Mouse (Mus musculus) neural tube, postnatal 0 days (tissue): ENCODE data around the gene Tnfaip1. TPM values are rescaled to one million over a fixed set of nuclear protein-coding genes. Genes with fewer than 3 reads are reported as not detected.

Experiments used
- polyA plus RNA-seq: library from polyadenylated mRNA; unstranded; fragments of >200 nt; fragmentation: Nextera tagmentation; extraction: Ambion mirVana; gene quantifications from 2 replicates; pipeline ENCODE4 v1.2.1, GENCODE M21; 2015

Gene Tnfaip1
- 49.3 and 51.3 TPM in 2 replicates for polyA plus RNA-seq

DNA sequence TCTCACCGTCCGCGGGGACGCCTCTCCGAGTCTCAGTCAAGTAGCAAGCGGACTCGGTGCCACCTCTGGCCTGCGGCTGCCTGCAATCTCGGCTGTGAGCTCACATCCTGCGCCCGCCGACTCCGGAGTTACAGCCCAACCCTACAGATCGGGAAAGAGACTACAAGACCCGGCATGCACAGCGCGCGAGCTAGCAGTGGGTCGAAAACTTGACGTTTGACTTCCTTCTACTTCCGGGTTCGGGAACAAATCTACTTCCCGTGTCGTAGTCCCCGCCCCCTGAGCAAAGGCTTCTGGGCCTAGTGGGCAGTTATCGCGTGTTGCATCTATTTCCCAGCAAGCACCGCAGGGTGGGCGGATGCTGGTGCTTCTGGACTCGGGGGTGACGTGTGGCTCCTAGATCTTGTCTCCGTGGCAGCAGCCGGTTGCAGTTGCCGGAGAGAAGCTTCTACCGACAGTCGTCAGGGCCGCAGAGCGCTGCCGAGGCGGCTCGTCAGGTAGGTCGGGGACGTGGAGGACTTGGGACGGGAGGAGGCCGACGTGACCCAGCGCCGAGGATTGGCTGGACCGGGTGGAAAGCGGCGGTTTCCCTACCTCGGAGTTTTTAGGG is at the start of gene Tnfaip1, which contains the start of gene Ift20:
Gene Tnfaip1, minus strand, starts transcription at position 253 of the 610 bp plus-strand sequence.
Gene Ift20, plus strand, starts transcription at position 282 of the 610 bp plus-strand sequence.

DNA sequence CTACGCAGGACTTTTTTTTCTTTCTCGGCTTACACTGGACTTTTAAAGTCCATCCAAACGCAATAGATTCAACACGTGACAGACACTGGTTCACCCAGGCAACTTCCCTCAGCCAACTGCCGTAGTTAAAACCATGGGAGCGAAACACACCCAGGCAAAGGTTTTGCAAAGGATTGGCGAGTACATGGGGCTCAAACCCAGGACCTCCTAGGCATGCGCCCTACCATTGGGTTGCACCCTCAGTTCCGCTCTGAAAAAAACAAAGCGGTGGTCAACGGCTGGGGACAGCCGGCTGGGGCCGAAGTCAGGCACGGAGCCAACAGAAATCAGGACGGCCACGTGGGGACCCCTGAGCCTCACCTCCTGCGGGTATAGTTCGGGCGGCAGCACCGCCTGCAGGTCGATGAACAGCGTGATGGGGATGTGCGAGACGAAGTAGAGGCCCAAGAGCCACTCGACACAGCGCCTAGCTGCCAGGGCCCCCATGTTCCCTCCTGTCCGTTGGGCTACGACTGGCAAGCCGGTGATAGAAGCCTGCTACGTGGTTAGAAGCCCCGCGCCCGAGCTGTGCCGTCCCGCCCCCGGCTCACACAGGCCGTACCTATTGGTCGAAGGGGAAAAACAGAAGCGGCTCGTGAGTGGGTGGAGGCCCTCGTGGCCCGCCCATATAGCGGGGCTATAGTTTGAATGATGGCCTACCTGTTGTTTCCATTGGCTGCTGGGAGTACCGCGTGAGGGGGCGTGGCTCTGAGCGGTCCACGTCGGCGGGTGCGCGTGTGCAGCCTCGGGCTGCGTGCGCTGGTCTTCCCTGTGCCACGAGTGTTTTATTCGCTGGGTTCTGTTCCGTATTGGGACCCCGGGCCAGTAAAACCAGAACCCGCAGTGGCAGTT is 14.3 kb upstream of the Tnfaip1 start, which contains the start of gene Tmem97:
Gene Tmem97, minus strand, starts transcription at position 610 of the 891 bp plus-strand sequence.

DNA sequence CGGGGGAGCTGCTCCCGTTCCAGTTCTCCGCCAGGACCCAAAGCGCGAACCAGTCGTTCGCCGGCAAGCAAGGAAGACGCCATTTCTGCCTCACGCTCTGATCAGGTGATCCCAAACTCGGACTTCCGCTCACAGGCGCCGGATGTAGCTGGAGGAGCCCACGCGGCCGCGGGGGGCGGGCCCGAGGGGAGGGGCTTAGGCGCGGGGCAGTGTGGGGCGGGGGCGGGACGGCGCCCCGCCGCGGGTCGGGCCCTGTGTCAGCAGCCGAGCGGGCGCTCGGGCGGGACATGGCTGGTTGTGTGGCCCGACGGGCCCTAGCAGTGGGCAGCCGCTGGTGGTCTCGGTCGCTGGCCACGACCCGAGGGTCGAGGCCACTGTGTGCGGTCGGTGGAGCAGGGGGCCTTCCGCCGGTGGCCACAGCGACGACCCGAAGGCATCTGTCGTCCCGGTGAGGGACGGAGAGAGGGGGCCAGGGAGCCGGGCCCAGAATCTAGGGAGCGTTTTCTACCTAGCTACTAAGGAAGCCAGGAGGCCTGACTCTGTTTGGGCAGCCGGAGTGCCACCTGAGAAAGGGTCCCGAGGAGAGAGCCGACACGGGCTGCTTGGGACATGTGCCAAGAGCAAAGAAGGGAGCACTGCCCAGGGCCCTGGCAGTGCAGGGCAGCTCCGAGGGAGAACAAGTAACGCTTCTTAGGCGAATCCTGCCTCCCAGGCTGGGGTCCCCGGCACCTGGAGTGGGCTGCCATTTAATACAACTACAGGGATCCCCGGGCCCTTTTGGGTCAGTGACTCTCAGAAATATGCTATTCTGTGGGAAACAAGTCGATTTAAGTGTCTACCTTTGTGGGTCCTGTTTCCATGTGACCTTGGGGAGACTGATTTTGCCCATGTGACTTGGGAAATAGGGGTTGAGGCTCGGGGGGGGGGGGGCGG is 23.8 kb downstream of the Tnfaip1 start, which contains the start of the genes Tmem199 and Poldip2:
Gene Tmem199, minus strand, starts transcription at position 148 of the 933 bp plus-strand sequence.
Gene Poldip2, plus strand, starts transcription at position 169 of the 933 bp plus-strand sequence.

DNA sequence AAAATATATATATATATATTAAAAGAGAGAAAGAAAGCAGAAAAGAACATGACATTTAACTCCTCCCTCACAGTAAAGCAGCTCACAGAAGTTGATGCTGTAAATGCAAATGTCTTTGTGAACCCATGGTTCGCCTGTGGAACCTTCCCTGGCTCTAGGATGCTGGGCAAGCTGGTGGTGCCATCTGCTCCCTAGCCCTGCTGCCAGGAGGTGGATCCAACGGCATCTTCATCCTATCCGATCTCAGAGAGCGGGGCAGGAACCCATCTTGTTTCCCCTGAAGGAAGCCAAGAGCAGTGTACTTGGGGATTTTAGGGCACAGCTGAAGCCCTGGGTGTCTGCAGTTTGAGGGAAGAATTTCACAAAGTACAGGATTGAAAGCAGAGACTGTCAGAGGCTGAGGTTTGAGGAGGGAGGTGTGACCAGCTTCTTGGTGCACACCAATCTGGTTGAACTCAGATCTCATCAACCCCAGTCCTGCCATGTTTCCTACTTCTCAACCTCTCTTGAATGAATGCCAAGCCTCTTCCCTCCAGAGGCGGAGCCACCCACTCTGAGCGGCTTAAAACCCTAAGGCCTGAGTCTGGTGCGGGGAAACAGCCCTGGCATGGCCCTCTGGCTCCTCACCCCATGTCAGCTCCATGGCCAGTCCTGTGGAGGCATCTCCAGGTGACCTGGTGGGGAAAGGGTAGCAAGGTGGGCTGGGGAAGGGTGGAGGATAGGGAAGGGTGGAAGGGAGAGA is 33.1 kb downstream of the Tnfaip1 start, which contains the start of gene Sebox:
Gene Sebox, plus strand, starts transcription at position 539 of the 742 bp plus-strand sequence.

DNA sequence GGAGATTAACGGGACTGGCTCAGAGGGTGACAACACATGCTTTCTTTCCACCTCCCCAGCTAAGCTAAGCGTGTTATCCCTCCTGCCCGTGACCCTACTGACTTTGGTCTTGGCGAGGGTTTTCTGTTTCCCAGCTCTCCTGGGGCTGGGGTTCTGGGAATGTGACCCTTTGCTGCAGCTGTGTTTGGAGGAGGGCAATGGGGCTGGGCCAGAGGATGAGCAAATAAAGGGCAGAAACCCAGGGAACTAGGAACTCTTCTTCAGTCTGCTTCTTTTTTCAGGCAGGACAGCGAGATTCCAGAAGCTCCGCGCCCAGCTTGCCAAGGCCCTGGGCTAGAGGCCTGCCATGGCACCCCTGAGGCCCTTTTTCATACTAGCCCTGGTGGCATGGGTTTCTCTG is 37.1 kb downstream of the Tnfaip1 start, which contains the start of gene Vtn:
Gene Vtn, plus strand, starts transcription at position 88 of the 400 bp plus-strand sequence.

DNA sequence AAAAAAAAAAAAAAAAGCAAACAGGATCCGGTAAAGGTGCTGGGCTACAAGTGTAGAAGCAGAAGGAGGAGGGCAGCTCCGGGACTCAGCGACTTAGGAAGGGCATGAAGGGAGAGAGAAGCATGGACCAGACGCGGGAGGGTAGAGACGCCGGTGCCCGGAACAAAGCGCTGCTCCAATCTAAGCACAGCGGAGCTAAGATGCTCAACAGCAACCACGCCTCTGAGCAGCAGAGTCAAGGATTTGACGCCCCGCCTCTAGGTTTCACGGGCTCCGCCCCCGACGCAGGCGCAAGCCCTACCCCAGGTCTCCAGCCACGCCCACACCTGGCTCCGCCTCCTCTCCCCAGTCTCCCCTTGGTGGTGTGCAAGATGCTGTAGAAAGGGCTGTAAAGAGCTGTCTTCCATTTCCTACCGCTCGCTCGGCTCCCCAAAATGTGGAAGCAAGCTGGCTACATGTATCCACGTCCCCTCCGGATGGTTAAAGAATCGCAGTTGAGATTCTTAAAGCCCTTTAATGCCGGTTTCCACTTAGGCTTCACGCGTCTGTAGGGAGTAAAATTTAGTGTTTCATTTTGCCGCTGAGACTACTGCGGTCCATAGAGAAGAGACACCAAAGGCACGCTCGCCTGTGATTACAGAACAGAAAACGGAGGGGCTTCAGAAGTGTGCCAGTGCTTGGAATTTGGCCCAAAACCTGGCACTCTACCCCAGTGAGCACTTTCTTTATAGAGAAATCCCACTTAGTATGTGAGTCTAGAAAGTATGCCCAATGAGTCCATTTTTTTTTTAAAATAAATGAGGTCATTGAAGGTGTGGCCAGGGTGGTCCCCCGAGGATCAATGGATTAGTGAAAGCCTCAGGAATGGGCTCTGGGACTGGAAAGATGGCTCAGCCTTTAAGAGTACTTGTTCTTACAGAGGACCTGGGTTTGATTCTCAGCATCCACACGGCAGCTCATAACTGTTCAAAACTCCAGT is 38.3 kb downstream of the Tnfaip1 start, which contains the start of gene Sarm1:
Gene Sarm1, minus strand, starts transcription at position 211 of the 979 bp plus-strand sequence.

Other genes with a start within 250 kb of the Tnfaip1 start
- 0.13 and 0.22 TPM in 2 replicates for gene BC030499, start 245.5 kb downstream of the Tnfaip1 start, polyA plus RNA-seq
- gene Spag5, start 234.8 kb downstream of the Tnfaip1 start, polyA plus RNA-seq: 7.5 and 7.9 TPM in 2 replicates
- 1,117 and 1,134 TPM in 2 replicates for gene Aldoc, start 213.4 kb downstream of the Tnfaip1 start, polyA plus RNA-seq
- gene Pigs, start 207.9 kb downstream of the Tnfaip1 start, polyA plus RNA-seq: 90.8 and 112 TPM in 2 replicates
- 97.8 and 99.2 TPM in 2 replicates for gene Unc119, start 192.8 kb downstream of the Tnfaip1 start, polyA plus RNA-seq
- gene Foxn1, start 149.8 kb downstream of the Tnfaip1 start, polyA plus RNA-seq: not detected in 2 replicates
- gene Slc13a2, start 114.1 kb downstream of the Tnfaip1 start, polyA plus RNA-seq: not detected in 2 replicates
- 20.6 and 23.2 TPM in 2 replicates for gene Slc46a1, start 70.6 kb downstream of the Tnfaip1 start, polyA plus RNA-seq
- 30.9 and 37.9 TPM in 2 replicates for gene Sarm1, start 38.6 kb downstream of the Tnfaip1 start, polyA plus RNA-seq
- 134 and 170 TPM in 2 replicates for gene Vtn, start 37.2 kb downstream of the Tnfaip1 start, polyA plus RNA-seq
- 0.12 TPM in 1 of 2 replicates, not detected in the other for gene Sebox, start 32.9 kb downstream of the Tnfaip1 start, polyA plus RNA-seq
- gene Tmem199, start 24.2 kb downstream of the Tnfaip1 start, polyA plus RNA-seq: 84.7 and 90.1 TPM in 2 replicates
- gene Poldip2, start 24.1 kb downstream of the Tnfaip1 start, polyA plus RNA-seq: 167 and 168 TPM in 2 replicates
- 131 and 141 TPM in 2 replicates for gene Ift20, start within 50 bp of the Tnfaip1 start, polyA plus RNA-seq
- gene Tmem97, start 14.4 kb upstream of the Tnfaip1 start, polyA plus RNA-seq: 51.4 and 53.5 TPM in 2 replicates
- gene Nlk, start 161.0 kb upstream of the Tnfaip1 start, polyA plus RNA-seq: 19.9 and 21.2 TPM in 2 replicates
- gene Ccnq, start 215.4 kb upstream of the Tnfaip1 start, polyA plus RNA-seq: 39.6 and 42.6 TPM in 2 replicates